Mouse (Mus musculus): Measurements from ENCODE around the gene Trpc3.
A peak's percentile ranks its signal among the peaks of the same experiment; 100 is the strongest.

DNA sequence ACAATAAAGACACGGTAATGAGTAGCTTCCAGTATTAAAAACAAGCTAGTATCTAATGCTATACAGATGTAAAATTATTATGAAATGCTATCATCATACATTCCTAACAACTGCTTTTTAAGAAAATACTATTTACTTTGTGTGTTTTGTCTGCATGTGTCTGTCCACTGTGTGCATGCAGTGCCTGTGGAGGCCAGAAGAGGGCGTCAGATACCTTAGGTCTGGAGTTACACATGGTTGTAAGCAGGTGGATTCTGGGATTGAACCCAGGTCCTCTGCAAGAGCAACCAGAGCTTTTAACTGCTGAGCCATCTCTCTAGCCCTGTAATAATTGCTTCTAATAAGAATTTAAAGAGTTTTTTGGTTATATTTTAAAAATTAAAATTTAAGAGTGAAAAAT is 49.2 kb downstream of the Trpc3 start:
- TF ChIP-seq POLR2A (IDR thresholded peaks at IDR 0.05; ENCODE audit: low read depth, low read length) (no peak), CTCF (IDR thresholded peaks at IDR 0.05; ENCODE audit: borderline replicate concordance, insufficient read depth, low read length) (peak; percentile 28; the same call in 1 of the 2 replicates)

All from embryonic fibroblast, embryonic 13.5 days (primary cell).